Mouse (Mus musculus): ENCODE measurements around the gene Usp43. TPM values are rescaled to one million over a fixed set of nuclear protein-coding genes. Genes with fewer than 3 reads are reported as not detected.

Gene Usp43
- total and polyA plus RNA-seq, 3 experiments: not detected

DNA sequence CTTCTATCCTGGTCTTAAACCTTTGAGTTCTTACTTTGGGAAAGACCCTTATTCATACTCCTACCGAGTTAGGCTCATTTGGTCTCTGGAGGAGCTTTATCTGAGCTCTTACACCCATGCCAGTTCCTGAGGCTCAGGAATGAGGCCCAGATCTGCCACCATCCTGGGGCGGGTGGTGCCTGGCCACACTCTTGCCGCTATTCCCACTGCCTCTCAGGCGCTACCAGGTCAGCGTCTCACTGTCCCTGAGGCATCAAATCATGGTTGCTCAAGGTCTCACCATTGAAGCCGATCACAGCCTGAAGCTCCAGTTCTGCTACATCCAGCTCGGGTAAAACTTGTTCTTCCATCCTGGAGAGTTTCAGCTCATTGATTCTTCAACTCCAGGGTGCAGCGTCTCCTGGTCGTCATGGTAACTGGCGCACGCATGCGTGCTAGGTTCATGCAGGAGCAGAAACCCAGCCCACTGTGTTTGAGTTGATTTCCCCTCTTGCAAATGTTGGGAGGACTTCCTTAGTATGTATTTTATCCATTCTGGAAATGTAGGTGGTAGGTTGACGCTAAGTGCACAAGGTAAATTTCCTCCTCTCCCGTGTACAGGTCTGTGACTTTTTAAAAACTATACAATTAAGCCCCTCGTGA is 43.4 kb upstream of the Usp43 start, which contains the start of gene Cfap52:
Cfap52 (minus strand) TSS at position 410 of the 642 bp plus-strand sequence.
- Histone ChIP-seq H3K27ac (ENCODE audit: control insufficient read depth, low read depth, low read length) (peak within 1 kb of the TSS; percentile 35), H3K4me3 (ENCODE audit: control insufficient read depth in 1 of 2, insufficient read depth in 1 of 2, low read depth in 2 of 2, low read length in 2 of 2) (peak within 1 kb of the TSS; percentile 80 to 83), H3K4me1 (ENCODE audit: control insufficient read depth in 1 of 2, insufficient read depth in 2 of 2, low read length in 2 of 2) (peaks cover 3 to 5% of the 10 kb centered on the region in 2 experiments; a peak in 2 of 4 replicates), H3K36me3 (ENCODE audit: control insufficient read depth in 1 of 2, insufficient read depth in 2 of 2, low read length in 2 of 2) (peaks cover 0 to 4% of the 10 kb centered on the region in 2 experiments; a peak in 1 of 4 replicates), H3K79me2 (ENCODE audit: control insufficient read depth, insufficient read depth, low read length, poor library complexity) (peaks cover 6% of the 10 kb centered on the region), H3K9ac (ENCODE audit: control insufficient read depth, low read depth, low read length, poor library complexity, severe bottlenecking) (peak within 1 kb of the TSS; percentile 76), H3K9me3 (replicated peaks; ENCODE audit: insufficient read depth, low read length) (no peaks in the 10 kb centered on the region), H3K27me3 (ENCODE audit: control insufficient read depth in 1 of 2, insufficient read depth in 2 of 2, low read length in 2 of 2) (no peaks in the 10 kb centered on the region)
- DNase-seq (ENCODE audit: low read depth, low spot score): peak; percentile 88
- TF ChIP-seq EP300 (IDR thresholded peaks at IDR 0.05; ENCODE audit: low read depth in 1 of 2, low read length in 2 of 2): no peak
- TF ChIP-seq ZKSCAN1 (IDR thresholded peaks at IDR 0.05; ENCODE audit: low read depth, low read length): no peak
- no peak for TF ChIP-seq POLR2AphosphoS5 (IDR thresholded peaks at IDR 0.05; ENCODE audit: borderline replicate concordance, low read depth, low read length)
- TF ChIP-seq MXI1 (IDR thresholded peaks at IDR 0.05; ENCODE audit: low read depth, low read length): peak; percentile 80
- 0 out of 2 replicates have a peak, but pooled peaks have one; percentile 12 for TF ChIP-seq MAX (IDR thresholded peaks at IDR 0.05; ENCODE audit: low read length)
- no peak for TF ChIP-seq GABPA (IDR thresholded peaks at IDR 0.05; ENCODE audit: low read depth, low read length)
- peak; percentile 57 for TF ChIP-seq NELFE (IDR thresholded peaks at IDR 0.05; ENCODE audit: low read depth, low read length)
- peak; percentile 89 for TF ChIP-seq NRF1 (IDR thresholded peaks at IDR 0.05; ENCODE audit: insufficient read depth, low read depth, low read length, poor library complexity, severe bottlenecking)
- peak; percentile 58 for TF ChIP-seq HCFC1 (IDR thresholded peaks at IDR 0.05; ENCODE audit: low read depth, low read length)
- TF ChIP-seq SIN3A (IDR thresholded peaks at IDR 0.05; ENCODE audit: low read length): peak; percentile 92
- peak; percentile 71 for TF ChIP-seq ELF1 (IDR thresholded peaks at IDR 0.05; ENCODE audit: low read depth, low read length)

DNA sequence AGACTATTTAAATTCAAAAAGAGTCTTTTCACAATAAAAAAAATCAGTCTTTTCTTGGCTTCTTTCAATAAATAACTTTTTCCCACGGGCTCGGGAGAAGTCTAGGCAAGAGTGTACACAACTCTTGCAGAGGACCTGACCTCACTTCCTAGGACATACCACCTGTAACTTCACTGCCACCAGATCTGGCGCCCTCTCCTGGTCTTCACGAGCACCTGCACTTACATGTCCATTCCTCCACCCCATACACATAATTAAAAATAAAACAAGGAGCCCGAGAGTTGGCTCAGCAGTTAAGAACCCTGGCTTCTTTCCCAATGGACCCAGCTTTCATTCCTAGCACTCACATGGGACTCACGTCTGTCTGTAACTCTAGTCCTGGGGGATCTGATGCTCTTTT is 42.2 kb upstream of the Usp43 start:
- H3K9me3 ChIP-seq (replicated peaks; ENCODE audit: insufficient read depth, low read length): no peaks in the 10 kb centered on the region
- peaks cover 0 to 4% of the 10 kb centered on the region in 2 experiments; a peak in 1 of 4 replicates for H3K36me3 ChIP-seq (ENCODE audit: control insufficient read depth in 1 of 2, insufficient read depth in 2 of 2, low read length in 2 of 2)
- H3K9ac ChIP-seq (ENCODE audit: control insufficient read depth, low read depth, low read length, poor library complexity, severe bottlenecking): no peak overlapping the region
- peaks cover 3 to 5% of the 10 kb centered on the region in 2 experiments; a peak in 2 of 4 replicates for H3K4me1 ChIP-seq (ENCODE audit: control insufficient read depth in 1 of 2, insufficient read depth in 2 of 2, low read length in 2 of 2)
- no peaks in the 10 kb centered on the region for H3K27me3 ChIP-seq (ENCODE audit: control insufficient read depth in 1 of 2, insufficient read depth in 2 of 2, low read length in 2 of 2)
- H3K27ac ChIP-seq (ENCODE audit: control insufficient read depth, low read depth, low read length): no peak overlapping the region
- H3K4me3 ChIP-seq (ENCODE audit: control insufficient read depth in 1 of 2, insufficient read depth in 1 of 2, low read depth in 2 of 2, low read length in 2 of 2): no peak overlapping the region
- peaks cover 6% of the 10 kb centered on the region for H3K79me2 ChIP-seq (ENCODE audit: control insufficient read depth, insufficient read depth, low read length, poor library complexity)
- TF ChIP-seq ZMIZ1 (IDR thresholded peaks at IDR 0.05; ENCODE audit: low read depth, low read length) (no peak), SIN3A (IDR thresholded peaks at IDR 0.05; ENCODE audit: low read length) (no peak), ZKSCAN1 (IDR thresholded peaks at IDR 0.05; ENCODE audit: low read depth, low read length) (no peak), CTCF (IDR thresholded peaks at IDR 0.05 in 2 of 3, conservative IDR thresholded peaks at IDR 0.05 in 1 of 3; ENCODE audit: control insufficient read depth in 1 of 3, insufficient read depth in 1 of 3, low read depth in 2 of 3, low read length in 3 of 3, poor library complexity in 1 of 3, severe bottlenecking in 1 of 3) (peak; percentile 34 to 40 (median 37); a peak in 5 of 6 replicates), MAX (IDR thresholded peaks at IDR 0.05; ENCODE audit: low read length) (no peak)
- DNase-seq (ENCODE audit: low read depth, low spot score): peak; percentile 32

Measured in MEL (cell line).